Mouse (Mus musculus) lung, adult 18-20 months (tissue): ENCODE measurements around the gene Plcxd2.
A peak's percentile ranks its signal among the peaks of the same experiment; 100 is the strongest.

Experiments used
- DNase-seq, 2 experiments: peaks; one replicate each; pipeline ENCODE4 v3.0.0; 2022; ENCODE audit warnings: mixed read lengths in 2 of 2

Gene Plcxd2

DNA sequence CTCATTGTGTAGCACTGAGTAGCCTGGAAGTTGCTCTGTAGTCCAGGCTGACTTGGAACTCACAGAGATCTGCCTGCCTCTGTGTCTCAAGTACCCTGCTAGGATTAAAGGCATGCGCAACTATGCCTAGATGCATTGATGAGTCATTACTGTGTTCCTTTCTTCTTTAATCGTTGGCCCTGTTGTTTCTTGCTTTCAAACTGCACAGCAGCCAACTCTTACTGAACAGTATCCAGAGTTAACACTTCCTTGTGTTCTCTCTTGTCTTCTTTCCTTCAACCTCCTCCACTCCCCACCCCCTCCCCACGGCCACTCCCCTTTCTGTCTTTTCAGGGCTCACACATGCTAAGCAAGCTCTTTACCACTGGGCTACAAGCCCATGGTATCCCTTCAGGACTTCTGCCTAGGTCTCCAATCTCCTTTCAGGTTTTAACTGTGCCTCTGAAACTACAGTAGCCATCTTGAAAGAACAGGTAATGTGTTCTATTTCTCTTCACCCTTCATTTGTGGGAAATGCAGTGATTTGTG lies 74.0 kb downstream of the Plcxd2 start:
- no peak for DNase-seq

GRCm38 (mm10) chr16:45934721-45935407 lies 75.2 kb downstream of the Plcxd2 start:
- no peak for DNase-seq

DNA sequence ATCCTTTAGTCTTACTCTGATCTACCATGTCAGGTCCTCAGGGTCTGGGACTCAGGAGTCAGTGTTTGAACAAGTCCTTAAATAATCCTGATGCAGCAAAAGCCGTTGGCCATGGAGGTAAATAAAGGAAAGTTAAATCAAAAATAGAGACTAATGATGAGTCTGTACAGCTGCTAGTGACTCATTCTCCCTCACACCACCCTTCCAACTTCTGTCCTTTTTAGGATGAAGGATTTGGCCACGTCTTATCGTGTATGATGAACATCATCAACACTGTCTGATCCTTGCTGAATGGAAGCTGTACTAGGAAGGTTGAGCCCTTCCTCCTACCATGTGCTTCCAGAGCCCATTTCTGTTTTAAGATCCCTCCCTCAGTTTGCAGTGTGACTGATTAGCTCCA lies 79.7 kb downstream of the Plcxd2 start:
- no peak for DNase-seq

DNA sequence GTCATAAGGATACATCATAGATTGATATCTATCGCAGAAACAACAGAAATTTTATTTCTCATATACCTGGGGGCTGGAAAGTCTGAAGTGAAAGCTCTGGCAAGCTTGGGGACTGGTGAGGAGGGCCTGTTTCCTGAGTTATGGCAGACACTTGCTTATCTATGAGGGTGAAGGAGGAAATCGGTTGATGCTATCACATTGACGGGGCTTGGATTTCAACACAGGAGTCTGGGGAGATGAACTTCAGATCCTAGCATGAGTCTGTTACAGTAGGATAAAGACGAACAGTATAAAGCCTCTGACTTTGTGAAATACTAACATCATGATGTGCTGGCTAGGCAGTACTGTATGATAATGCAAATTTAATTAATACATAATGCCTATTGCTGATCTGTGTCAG lies 81.9 kb downstream of the Plcxd2 start:
- no peak for DNase-seq

DNA sequence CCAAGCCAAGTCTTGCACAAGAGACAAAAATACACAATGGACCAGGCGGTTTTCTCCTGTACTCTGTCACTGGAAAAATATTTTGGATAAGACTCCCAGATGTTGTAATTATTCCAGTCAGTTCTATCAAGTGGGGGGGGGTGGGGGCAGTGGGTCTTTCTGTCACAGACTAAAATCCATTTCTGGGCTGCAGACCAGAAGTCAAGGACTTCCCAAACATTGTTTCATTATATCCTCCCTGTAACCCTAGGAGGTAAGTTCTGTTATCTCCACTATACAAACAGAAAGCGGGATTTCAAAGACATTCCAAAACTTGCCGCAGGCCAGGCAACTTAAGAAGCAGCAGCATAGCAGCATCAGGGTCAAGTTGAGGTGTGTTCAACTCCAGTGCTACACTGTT lies 82.4 kb downstream of the Plcxd2 start:
- peak; percentile 53 to 76 for DNase-seq

DNA sequence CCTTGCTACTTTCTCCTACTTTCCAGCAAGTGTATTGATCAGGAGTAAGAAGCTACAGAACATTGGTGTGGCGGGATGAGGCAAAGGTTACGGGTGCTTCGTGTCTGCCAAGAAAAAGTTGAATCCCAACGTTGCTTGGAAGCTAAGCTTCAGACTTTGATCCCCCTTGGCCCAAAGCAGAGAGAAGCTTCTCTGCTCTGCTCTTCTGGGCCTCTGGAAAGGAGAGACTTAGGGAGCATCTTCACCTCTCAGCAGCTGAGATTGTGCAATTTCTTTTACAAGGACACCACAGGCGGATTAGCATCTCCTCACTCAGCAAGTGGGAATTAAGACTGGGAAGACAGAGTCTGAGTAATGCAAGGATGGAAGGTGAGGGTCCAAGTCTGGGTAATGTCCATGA lies 83.1 kb downstream of the Plcxd2 start:
- DNase-seq, result no peak

DNA sequence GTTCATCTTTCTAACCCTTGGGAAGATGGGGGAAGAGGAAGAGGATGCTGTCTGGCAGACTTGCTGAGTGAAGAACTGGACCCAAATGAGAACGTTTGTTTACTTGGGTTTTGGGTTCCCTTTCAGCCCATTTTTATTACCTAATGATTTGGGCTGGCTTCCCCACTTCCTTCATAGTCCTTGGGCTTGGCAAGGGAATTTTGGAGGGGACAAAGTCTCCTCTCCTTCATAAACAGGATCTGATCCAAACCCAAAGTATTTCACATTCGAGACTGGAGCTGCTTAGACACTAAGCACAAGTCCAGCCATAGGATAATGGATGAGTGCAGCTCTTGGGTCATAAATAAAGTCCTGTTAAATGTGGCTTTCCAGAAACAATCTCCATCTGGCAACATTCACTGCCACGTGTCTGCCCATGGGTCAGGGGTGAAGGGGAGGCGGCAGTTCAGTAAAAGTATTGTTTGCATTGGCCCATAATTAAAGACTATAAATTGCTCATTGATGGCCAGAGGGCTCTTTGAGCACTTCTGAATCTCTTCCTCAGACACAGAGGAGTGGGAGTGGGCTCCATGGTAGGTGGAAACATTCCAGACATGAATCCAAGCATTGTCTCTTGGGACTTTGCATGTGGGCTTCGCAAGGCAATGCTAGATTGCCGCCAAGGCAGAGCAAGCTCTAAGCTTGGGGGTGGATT lies 86.1 kb downstream of the Plcxd2 start:
- no peak for DNase-seq

DNA sequence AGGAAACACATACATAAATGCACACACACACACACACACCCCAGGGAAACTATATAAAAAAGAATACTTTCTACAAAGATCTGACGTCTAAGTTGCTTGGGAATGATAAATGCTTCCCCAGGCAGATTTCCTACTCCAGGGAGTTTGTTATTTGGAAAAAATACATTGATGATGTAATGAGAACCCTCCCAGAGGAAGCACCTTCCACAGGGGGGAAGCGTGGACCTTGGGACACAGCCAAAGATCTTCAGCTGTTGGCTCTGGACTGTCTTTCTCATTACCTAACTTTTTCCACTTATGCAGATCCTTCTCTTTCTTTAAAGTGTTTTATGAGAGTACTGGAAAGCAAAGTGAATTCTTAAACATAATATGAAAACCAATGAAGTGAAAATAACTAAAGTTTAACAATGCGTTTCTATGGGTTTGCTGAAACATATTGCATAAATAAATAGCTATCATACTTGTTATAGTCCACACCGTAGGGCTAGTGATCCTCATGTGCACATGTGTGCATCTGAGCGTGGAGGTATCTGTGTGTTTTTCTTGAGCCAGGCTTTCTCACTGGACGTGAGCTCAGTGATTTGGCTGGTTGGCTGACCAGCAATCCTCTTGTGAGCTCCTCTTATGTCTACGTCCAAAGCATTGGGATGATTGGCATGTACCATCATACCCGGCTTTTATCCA lies 87.3 kb downstream of the Plcxd2 start:
- DNase-seq, result peak; percentile 48 to 61

DNA sequence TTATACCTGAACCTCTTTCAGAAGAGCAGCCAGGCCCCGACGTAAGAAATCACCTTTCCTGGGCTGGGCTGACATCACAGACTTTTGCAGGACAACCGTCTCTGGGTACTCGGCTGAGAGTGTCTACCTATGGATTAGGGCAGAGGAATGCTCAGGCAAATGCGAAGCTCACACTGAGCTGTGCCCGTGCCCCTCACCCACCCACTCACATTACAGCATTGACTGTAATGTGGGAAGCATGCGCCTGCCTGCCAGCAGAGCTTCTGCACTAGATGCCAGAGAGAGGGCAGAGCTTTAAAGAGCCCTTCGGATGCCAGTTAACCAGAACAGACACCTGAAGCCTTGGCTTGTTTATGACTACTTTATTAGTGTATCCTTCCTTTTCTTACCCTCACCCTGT lies 90.4 kb downstream of the Plcxd2 start:
- DNase-seq, result peak in 1 of 2 experiments; percentile 16
